Mouse (Mus musculus): ENCODE measurements around the gene Olfr738. TPM values are rescaled to one million over a fixed set of nuclear protein-coding genes. Genes with fewer than 3 reads are reported as not detected.

Gene Olfr738
- polyA plus RNA-seq (2015; fragmentation: Nextera tagmentation; extraction: Ambion mirVana) = not detected in 2 replicates

DNA sequence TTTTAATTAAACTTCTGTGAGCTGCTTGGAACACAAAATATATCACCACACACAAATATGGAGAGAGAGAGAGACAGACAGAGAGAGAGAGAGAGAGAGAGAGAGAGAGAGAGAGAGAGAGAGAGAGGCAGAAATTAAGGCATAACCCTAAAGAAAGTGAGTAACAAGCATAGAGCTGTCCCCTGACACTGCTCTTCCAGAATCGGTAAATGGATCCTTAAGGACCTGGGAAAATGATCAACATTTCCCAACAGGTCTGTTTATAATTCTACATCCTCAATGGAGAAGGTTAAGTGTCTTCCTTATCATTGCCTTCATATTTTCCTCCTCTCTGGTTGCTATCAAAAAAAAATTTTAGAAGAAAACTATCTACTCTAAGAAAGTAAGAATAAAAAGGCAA, at the start of gene Olfr738:
Olfr738 (plus strand) TSS at position 301 of the 400 bp plus-strand sequence.
- no peak for ATAC-seq
- H3K36me3 ChIP-seq (ENCODE audit: poor library complexity, severe bottlenecking) = no peaks in the 10 kb centered on the region
- WGBS = 86% methylated on average over 1 of the region's 1 CpGs
- H3K4me2 ChIP-seq = no peak within 1 kb of the TSS
- no peaks in the 10 kb centered on the region for H3K4me1 ChIP-seq
- no peak within 1 kb of the TSS for H3K4me3 ChIP-seq
- H3K9me3 ChIP-seq (replicated peaks) = no peaks in the 10 kb centered on the region
- no peak within 1 kb of the TSS for H3K9ac ChIP-seq
- H3K27ac ChIP-seq = no peak within 1 kb of the TSS
- H3K27me3 ChIP-seq = no peaks in the 10 kb centered on the region

DNA sequence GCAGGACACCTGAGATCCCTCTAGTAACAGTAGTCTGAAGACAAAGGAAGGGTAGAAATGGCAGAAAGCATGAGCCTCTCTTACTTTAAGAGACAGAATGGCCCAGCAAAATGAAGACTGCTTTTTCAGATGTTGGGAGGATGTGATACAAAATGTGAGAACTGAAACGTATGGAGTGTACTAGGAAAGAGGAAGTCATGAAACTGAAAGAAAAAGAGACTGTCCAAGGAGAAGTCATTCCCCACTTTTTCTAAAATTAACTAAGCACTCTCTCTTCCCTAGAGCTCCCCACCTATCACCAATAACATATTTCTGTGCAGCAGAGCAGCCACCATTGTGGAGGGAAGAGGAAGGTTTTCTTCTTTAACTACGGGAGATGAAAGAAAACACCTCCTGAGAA, 49.8 kb upstream of the Olfr738 start, which contains the start of gene Tlr11:
Tlr11 (plus strand) TSS at position 322 of the 400 bp plus-strand sequence.
- Histone ChIP-seq H3K9ac (no peak within 1 kb of the TSS), H3K4me3 (no peak within 1 kb of the TSS), H3K4me2 (no peak within 1 kb of the TSS), H3K9me3 (replicated peaks) (0 out of 2 replicates have a peak, but pooled peaks cover 3% of the 10 kb centered on the region), H3K27ac (no peak within 1 kb of the TSS), H3K27me3 (no peaks in the 10 kb centered on the region), H3K4me1 (no peaks in the 10 kb centered on the region), H3K36me3 (ENCODE audit: poor library complexity, severe bottlenecking) (no peaks in the 10 kb centered on the region)
- no peak for ATAC-seq
- WGBS = 85% methylated on average over 2 of the region's 2 CpGs

DNA sequence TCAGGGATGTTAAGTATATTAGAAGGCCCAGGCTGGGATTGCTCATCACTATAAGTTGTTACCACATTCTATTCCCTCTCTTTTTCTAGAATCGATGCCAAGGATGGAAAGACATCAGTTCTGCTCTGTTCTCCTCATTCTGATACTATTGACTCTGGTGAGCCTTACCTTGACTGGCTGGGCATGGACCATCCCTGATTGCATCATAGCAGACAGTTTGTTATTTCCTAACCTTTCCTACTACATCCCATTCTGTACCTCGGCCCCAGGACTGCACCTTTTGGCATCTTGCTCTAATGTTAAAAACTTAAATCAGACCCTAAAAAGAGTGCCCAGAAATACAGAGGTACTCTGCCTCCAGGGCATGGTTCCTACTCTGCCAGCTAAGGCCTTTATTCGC, 46.9 kb upstream of the Olfr738 start:
- H3K9ac ChIP-seq = no peak overlapping the region
- H3K36me3 ChIP-seq (ENCODE audit: poor library complexity, severe bottlenecking) = no peaks in the 10 kb centered on the region
- WGBS = 90% methylated on average over 3 of the region's 3 CpGs
- no peak overlapping the region for H3K27ac ChIP-seq
- H3K4me1 ChIP-seq = no peaks in the 10 kb centered on the region
- no peak for ATAC-seq
- 0 out of 2 replicates have a peak, but pooled peaks cover 3% of the 10 kb centered on the region for H3K9me3 ChIP-seq (replicated peaks)
- H3K4me2 ChIP-seq = no peak overlapping the region
- no peak overlapping the region for H3K4me3 ChIP-seq
- no peaks in the 10 kb centered on the region for H3K27me3 ChIP-seq

DNA sequence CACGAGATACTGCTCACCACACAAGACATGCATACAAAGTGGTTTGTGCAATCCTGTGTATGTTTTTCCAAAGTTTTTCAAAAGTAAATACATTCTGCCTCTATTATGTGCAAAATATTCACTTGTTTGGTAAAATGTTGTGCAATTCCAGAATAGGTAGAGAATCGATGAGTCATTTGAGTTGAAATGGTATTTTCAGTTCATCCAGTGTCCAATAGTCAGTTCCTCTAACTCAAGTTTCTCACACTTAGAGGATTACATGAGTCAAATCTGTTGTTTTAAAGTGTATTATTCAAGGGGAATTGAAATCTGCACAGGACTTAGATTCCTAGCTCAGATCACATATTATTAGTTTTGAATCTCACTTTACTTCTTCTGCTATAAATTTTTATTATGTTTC, 43.8 kb upstream of the Olfr738 start:
- Histone ChIP-seq H3K4me3 (no peak overlapping the region), H3K4me2 (no peak overlapping the region), H3K27me3 (no peaks in the 10 kb centered on the region), H3K9ac (no peak overlapping the region), H3K9me3 (replicated peaks) (no peaks in the 10 kb centered on the region), H3K36me3 (ENCODE audit: poor library complexity, severe bottlenecking) (no peaks in the 10 kb centered on the region), H3K27ac (no peak overlapping the region), H3K4me1 (no peaks in the 10 kb centered on the region)
- 90% methylated on average over 2 of the region's 2 CpGs for WGBS
- no peak for ATAC-seq

DNA sequence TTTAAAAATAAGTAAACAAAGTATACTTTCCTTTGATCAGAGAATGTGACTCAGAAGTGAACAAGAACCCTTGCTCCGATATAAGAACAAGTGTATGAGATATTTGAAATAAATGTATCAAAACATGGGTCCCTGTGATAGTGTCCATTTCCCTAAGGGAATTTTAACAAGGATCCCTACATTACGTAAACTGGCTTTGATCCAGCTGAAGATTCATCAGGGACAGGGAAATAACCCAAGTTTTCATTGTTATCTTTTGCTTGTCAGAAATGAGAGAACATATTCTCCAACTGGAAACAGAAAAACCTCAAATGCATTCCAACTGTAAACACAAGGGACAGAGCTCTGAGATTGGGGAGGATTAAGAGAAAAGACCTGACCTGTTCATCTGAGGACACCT, 26.5 kb upstream of the Olfr738 start, which contains the start of gene Olfr736:
Olfr736 (plus strand) TSS at position 301 of the 400 bp plus-strand sequence.
- no peaks in the 10 kb centered on the region for H3K9me3 ChIP-seq (replicated peaks)
- H3K36me3 ChIP-seq (ENCODE audit: poor library complexity, severe bottlenecking) = no peaks in the 10 kb centered on the region
- H3K27me3 ChIP-seq = no peaks in the 10 kb centered on the region
- no peaks in the 10 kb centered on the region for H3K4me1 ChIP-seq
- no peak within 1 kb of the TSS for H3K27ac ChIP-seq
- 87% methylated on average over 2 of the region's 2 CpGs for WGBS
- no peak within 1 kb of the TSS for H3K4me2 ChIP-seq
- ATAC-seq = no peak
- no peak within 1 kb of the TSS for H3K4me3 ChIP-seq
- no peak within 1 kb of the TSS for H3K9ac ChIP-seq

DNA sequence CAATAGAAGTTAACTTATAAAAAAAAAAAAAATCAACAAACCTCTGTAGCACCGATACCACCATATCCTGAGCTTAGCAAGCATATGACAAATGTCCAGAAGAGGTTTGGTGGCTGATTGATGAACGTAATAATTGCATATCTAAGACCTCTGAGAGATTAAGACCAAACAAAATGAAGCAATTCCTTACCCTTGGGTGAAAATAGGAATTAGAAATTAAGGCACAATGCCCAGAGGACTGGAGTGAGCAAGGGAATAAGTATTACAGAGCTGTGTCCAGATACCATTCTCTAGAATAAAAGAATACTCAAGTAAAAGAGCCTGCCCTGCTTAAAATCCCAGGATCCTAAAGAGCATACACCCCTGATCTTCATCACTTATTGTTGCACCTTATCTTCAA, 11.0 kb downstream of the Olfr738 start, which contains the start of gene Olfr739:
Olfr739 (plus strand) TSS at position 301 of the 400 bp plus-strand sequence.
- H3K9me3 ChIP-seq (replicated peaks) = no peaks in the 10 kb centered on the region
- no peak within 1 kb of the TSS for H3K9ac ChIP-seq
- ATAC-seq = no peak
- WGBS = 74% methylated on average over 2 of the region's 2 CpGs
- no peaks in the 10 kb centered on the region for H3K4me1 ChIP-seq
- H3K27me3 ChIP-seq = no peaks in the 10 kb centered on the region
- H3K36me3 ChIP-seq (ENCODE audit: poor library complexity, severe bottlenecking) = no peaks in the 10 kb centered on the region
- no peak within 1 kb of the TSS for H3K4me2 ChIP-seq
- no peak within 1 kb of the TSS for H3K27ac ChIP-seq
- H3K4me3 ChIP-seq = no peak within 1 kb of the TSS

DNA sequence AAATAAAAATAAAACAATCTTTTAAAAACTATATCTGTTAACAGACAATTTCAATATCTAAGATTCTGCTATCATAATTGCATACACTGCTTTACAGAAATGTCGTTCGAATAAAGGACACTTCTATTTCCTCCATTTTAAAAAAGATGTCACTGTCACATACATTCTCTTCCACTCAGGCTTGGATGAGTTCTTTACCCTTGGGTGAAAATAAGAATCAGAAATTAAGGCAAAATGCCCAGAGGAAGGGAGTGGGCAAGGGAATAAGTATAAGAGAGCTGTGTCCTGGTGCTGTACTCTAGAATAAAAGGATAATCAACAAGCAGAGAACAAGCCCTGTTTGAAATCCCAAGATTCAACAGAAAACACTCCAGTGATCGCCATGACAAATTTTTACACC, 37.9 kb downstream of the Olfr738 start, which contains the start of gene Olfr740:
Olfr740 (plus strand) TSS at position 301 of the 400 bp plus-strand sequence.
- H3K4me3 ChIP-seq = no peak within 1 kb of the TSS
- H3K9me3 ChIP-seq (replicated peaks) = no peaks in the 10 kb centered on the region
- H3K4me1 ChIP-seq = no peaks in the 10 kb centered on the region
- ATAC-seq = no peak
- H3K4me2 ChIP-seq = no peak within 1 kb of the TSS
- H3K27me3 ChIP-seq = no peaks in the 10 kb centered on the region
- H3K36me3 ChIP-seq (ENCODE audit: poor library complexity, severe bottlenecking) = no peaks in the 10 kb centered on the region
- no peak within 1 kb of the TSS for H3K27ac ChIP-seq
- H3K9ac ChIP-seq = no peak within 1 kb of the TSS
- 86% methylated on average over 3 of the region's 3 CpGs for WGBS

Other genes starting within 250 kb of the Olfr738 start
- gene Olfr730, start 219.4 kb upstream of the Olfr738 start, polyA plus RNA-seq (2015; fragmentation: Nextera tagmentation; extraction: Ambion mirVana) = not detected in 2 replicates
- not detected in 2 replicates for gene Olfr731, start 165.7 kb upstream of the Olfr738 start, polyA plus RNA-seq (2015; fragmentation: Nextera tagmentation; extraction: Ambion mirVana)
- gene Olfr732, start 123.4 kb upstream of the Olfr738 start, polyA plus RNA-seq (2015; fragmentation: Nextera tagmentation; extraction: Ambion mirVana) = not detected in 2 replicates
- gene Olfr733, start 106.0 kb upstream of the Olfr738 start, polyA plus RNA-seq (2015; fragmentation: Nextera tagmentation; extraction: Ambion mirVana) = not detected in 2 replicates
- not detected in 2 replicates for gene Olfr734, start 80.8 kb upstream of the Olfr738 start, polyA plus RNA-seq (2015; fragmentation: Nextera tagmentation; extraction: Ambion mirVana)
- gene Olfr735, start 58.7 kb upstream of the Olfr738 start, polyA plus RNA-seq (2015; fragmentation: Nextera tagmentation; extraction: Ambion mirVana) = not detected in 2 replicates
- gene Tlr11, start 49.7 kb upstream of the Olfr738 start, polyA plus RNA-seq (2015; fragmentation: Nextera tagmentation; extraction: Ambion mirVana) = not detected in 2 replicates
- not detected in 2 replicates for gene Olfr736, start 26.4 kb upstream of the Olfr738 start, polyA plus RNA-seq (2015; fragmentation: Nextera tagmentation; extraction: Ambion mirVana)
- gene Olfr739, start 11.1 kb downstream of the Olfr738 start, polyA plus RNA-seq (2015; fragmentation: Nextera tagmentation; extraction: Ambion mirVana) = not detected in 2 replicates
- gene Olfr740, start 38.0 kb downstream of the Olfr738 start, polyA plus RNA-seq (2015; fragmentation: Nextera tagmentation; extraction: Ambion mirVana) = not detected in 2 replicates
- not detected in 2 replicates for gene Olfr741, start 65.2 kb downstream of the Olfr738 start, polyA plus RNA-seq (2015; fragmentation: Nextera tagmentation; extraction: Ambion mirVana)
- not detected in 2 replicates for gene Olfr742, start 96.0 kb downstream of the Olfr738 start, polyA plus RNA-seq (2015; fragmentation: Nextera tagmentation; extraction: Ambion mirVana)
- gene Olfr743, start 114.3 kb downstream of the Olfr738 start, polyA plus RNA-seq (2015; fragmentation: Nextera tagmentation; extraction: Ambion mirVana) = not detected in 2 replicates
- not detected in 2 replicates for gene Olfr744, start 207.3 kb downstream of the Olfr738 start, polyA plus RNA-seq (2015; fragmentation: Nextera tagmentation; extraction: Ambion mirVana)
- gene Olfr745, start 231.8 kb downstream of the Olfr738 start, polyA plus RNA-seq (2015; fragmentation: Nextera tagmentation; extraction: Ambion mirVana) = not detected in 2 replicates
- not detected in 2 replicates for gene Olfr746, start 239.5 kb downstream of the Olfr738 start, polyA plus RNA-seq (2015; fragmentation: Nextera tagmentation; extraction: Ambion mirVana)